Mouse (Mus musculus) cerebellum, postnatal 4 days (tissue): ENCODE measurements around the gene Tirap.

Experiments used
- DNase-seq, 2 experiments: peaks; one replicate each; pipeline ENCODE4 v3.0.0; 2022; ENCODE audit warnings: low spot score in 2 of 2, mixed read lengths in 1 of 2

Gene Tirap

GRCm38 (mm10) chr9:35188700-35189099 is 11.4 kb downstream of the Tirap start:
- DNase-seq, result peak; percentile 34 to 63

- DNase-seq, result no peak
These were observed 12.7 kb downstream of the Tirap start for GRCm38 (mm10) chr9:35187351-35187903.

GRCm38 (mm10) chr9:35186430-35186829 is 13.7 kb downstream of the Tirap start:
- no peak for DNase-seq

- DNase-seq, result no peak
These were observed 16.7 kb downstream of the Tirap start for GRCm38 (mm10) chr9:35183359-35183758.

GRCm38 (mm10) chr9:35182832-35183231 is 17.3 kb downstream of the Tirap start:
- no peak for DNase-seq

GRCm38 (mm10) chr9:35176124-35176659 is 23.9 kb downstream of the Tirap start:
- no peak for DNase-seq

- peak; percentile 79 to 89 for DNase-seq
These were observed 24.6 kb downstream of the Tirap start, which contains the start of gene Dcps for GRCm38 (mm10) chr9:35175251-35176123. Dcps (minus strand) TSS chr9:35176061.

GRCm38 (mm10) chr9:35173331-35173730 is 26.8 kb downstream of the Tirap start:
- DNase-seq, result no peak

GRCm38 (mm10) chr9:35170071-35170470 is 30.0 kb downstream of the Tirap start:
- no peak for DNase-seq

- DNase-seq, result no peak
These were observed 33.1 kb downstream of the Tirap start for GRCm38 (mm10) chr9:35166798-35167635.

GRCm38 (mm10) chr9:35166144-35166797 is 33.8 kb downstream of the Tirap start:
- no peak for DNase-seq

- no peak for DNase-seq
These were observed 35.8 kb downstream of the Tirap start for GRCm38 (mm10) chr9:35164142-35164874.

GRCm38 (mm10) chr9:35163011-35163690 is 36.9 kb downstream of the Tirap start:
- DNase-seq, result peak; percentile 52 to 80

- DNase-seq, result no peak
These were observed 38.4 kb downstream of the Tirap start for GRCm38 (mm10) chr9:35161721-35162120.

- no peak for DNase-seq
These were observed 39.4 kb downstream of the Tirap start for GRCm38 (mm10) chr9:35160662-35161061.

GRCm38 (mm10) chr9:35158477-35158876 is 41.6 kb downstream of the Tirap start:
- DNase-seq, result no peak

- no peak for DNase-seq
These were observed 43.2 kb downstream of the Tirap start for GRCm38 (mm10) chr9:35156862-35157261.

GRCm38 (mm10) chr9:35156002-35156710 is 43.9 kb downstream of the Tirap start:
- no peak for DNase-seq

GRCm38 (mm10) chr9:35152923-35153322 is 47.2 kb downstream of the Tirap start:
- DNase-seq, result no peak
